Mouse (Mus musculus) CH12.LX (cell line): Measurements from ENCODE around the gene Spata20. TPM values are rescaled to one million over a fixed set of nuclear protein-coding genes. Genes with fewer than 3 reads are reported as not detected.

ENCODE experiments used
- DNase-seq: peaks from one replicate; pipeline ENCODE4 v3.0.0-alpha.2; 2013; ENCODE audit errors: extremely low read depth
- H3K27ac ChIP-seq: 2 replicates; pipeline ENCODE4 v1.5.1; 2012; ENCODE audit warnings: low read depth, mild to moderate bottlenecking, control low read depth, moderate library complexity; ENCODE audit not compliant: insufficient read depth
- H3K27me3 ChIP-seq: replicated peaks from 2 replicates; pipeline ENCODE3; 2012; ENCODE audit warnings: inconsistent platforms
- H3K36me3 ChIP-seq, 2 experiments: replicated peaks in 1 of 2; 2 replicates each; pipeline versions ENCODE3 to v1.6.1; 2012; ENCODE audit warnings: inconsistent platforms in 1 of 2, low read length in 1 of 2, mild to moderate bottlenecking in 1 of 2, mixed read lengths in 1 of 2, moderate library complexity in 1 of 2; ENCODE audit not compliant: control insufficient read depth in 1 of 2, insufficient read depth in 1 of 2
- H3K4me1 ChIP-seq, 2 experiments: 2 replicates each; pipeline ENCODE4 v1.6.1; 2012; ENCODE audit warnings: inconsistent platforms in 1 of 2, moderate library complexity in 1 of 2; ENCODE audit not compliant: insufficient read depth in 2 of 2, control insufficient read depth in 1 of 2
- H3K4me2 ChIP-seq: 2 replicates; pipeline ENCODE4 v1.6.1; 2012; ENCODE audit warnings: low read depth, mild to moderate bottlenecking, control low read depth; ENCODE audit not compliant: poor library complexity, insufficient read depth, severe bottlenecking
- H3K4me3 ChIP-seq, 3 experiments: fragments of 150-350 bp in 1 of 3; sonication (generic) in 1 of 3; replicated peaks in 1 of 3; 2 replicates each; pipeline versions ENCODE3 to v1.5.1; 2011 to 2012; ENCODE audit warnings: low read depth in 2 of 3, low read length in 2 of 3, mild to moderate bottlenecking in 2 of 3, moderate library complexity in 2 of 3, control low read depth in 1 of 3, improper control_type of control experiment in 1 of 3, inconsistent platforms in 1 of 3, mixed read lengths in 1 of 3; ENCODE audit not compliant: poor library complexity in 1 of 3
- H3K79me2 ChIP-seq: replicated peaks from 2 replicates; pipeline ENCODE4 v1.6.1; 2012; ENCODE audit warnings: mild to moderate bottlenecking, moderate library complexity; ENCODE audit not compliant: control insufficient read depth, poor library complexity, insufficient read depth, severe bottlenecking; ENCODE audit errors: extremely low read depth
- H3K9ac ChIP-seq: 2 replicates; pipeline ENCODE4 v1.6.1; 2012; ENCODE audit warnings: low read depth, mild to moderate bottlenecking, control low read depth, moderate library complexity; ENCODE audit not compliant: insufficient read depth
- H3K9me3 ChIP-seq: replicated peaks from 2 replicates; pipeline ENCODE3; 2012; ENCODE audit warnings: low read length, inconsistent platforms, mixed read lengths
- E2F4 ChIP-seq: IDR thresholded peaks from 2 replicates; pipeline ENCODE4 v1.6.1; 2011; ENCODE audit warnings: low read depth, low read length, improper control_type of control experiment; ENCODE audit not compliant: insufficient replicate concordance
- EP300 ChIP-seq: IDR thresholded peaks from 2 replicates; pipeline ENCODE4 v1.6.1; 2011; ENCODE audit warnings: low read length, improper control_type of control experiment
- GABPA ChIP-seq: IDR thresholded peaks from 2 replicates; pipeline ENCODE4 v1.6.1; 2012; ENCODE audit warnings: low read depth, low read length, improper control_type of control experiment, inconsistent platforms; ENCODE audit not compliant: insufficient replicate concordance
- HCFC1 ChIP-seq: IDR thresholded peaks from 2 replicates; pipeline ENCODE4 v1.6.1; 2012; ENCODE audit warnings: low read depth, mild to moderate bottlenecking, inconsistent platforms, low read length, improper control_type of control experiment
- IRF4 ChIP-seq: IDR thresholded peaks from 2 replicates; pipeline ENCODE4 v1.6.1; 2014; ENCODE audit warnings: low read depth, mild to moderate bottlenecking, inconsistent platforms, low read length, improper control_type of control experiment
- MYC ChIP-seq: IDR thresholded peaks from 2 replicates; pipeline ENCODE4 v1.6.1; 2011; ENCODE audit warnings: low read depth, mild to moderate bottlenecking, improper control_type of control experiment, low read length
- NRF1 ChIP-seq: IDR thresholded peaks from 2 replicates; pipeline ENCODE4 v1.6.1; 2014; ENCODE audit warnings: low read depth, mild to moderate bottlenecking, inconsistent platforms, low read length, improper control_type of control experiment, moderate library complexity
- PAX5 ChIP-seq: IDR thresholded peaks from 2 replicates; pipeline ENCODE4 v1.6.1; 2012; ENCODE audit warnings: low read length, inconsistent platforms, mixed read lengths
- POLR2A ChIP-seq: IDR thresholded peaks from 2 replicates; pipeline ENCODE4 v1.6.1; 2011; ENCODE audit warnings: low read depth, mild to moderate bottlenecking, improper control_type of control experiment, low read length
- POLR2AphosphoS2 ChIP-seq: IDR thresholded peaks from 2 replicates; pipeline ENCODE4 v1.6.1; 2011; ENCODE audit warnings: low read depth, low read length, improper control_type of control experiment
- RCOR1 ChIP-seq: conservative IDR thresholded peaks from 2 replicates; pipeline ENCODE4 v1.6.1; 2012; ENCODE audit warnings: low read depth, mild to moderate bottlenecking, inconsistent platforms, low read length, improper control_type of control experiment
- TBP ChIP-seq: conservative IDR thresholded peaks from 2 replicates; pipeline ENCODE4 v1.6.1; 2011; ENCODE audit warnings: low read depth, low read length, improper control_type of control experiment
- TCF12 ChIP-seq: IDR thresholded peaks from 2 replicates; pipeline ENCODE4 v1.6.1; 2014; ENCODE audit warnings: low read depth, mild to moderate bottlenecking, inconsistent platforms, low read length, improper control_type of control experiment
- UBTF ChIP-seq: IDR thresholded peaks from 2 replicates; pipeline ENCODE4 v1.6.1; 2012; ENCODE audit warnings: low read depth, mild to moderate bottlenecking, inconsistent platforms, low read length, improper control_type of control experiment, moderate library complexity
- ZMIZ1 ChIP-seq: IDR thresholded peaks from 2 replicates; pipeline ENCODE4 v1.6.1; 2012; ENCODE audit warnings: low read depth, mild to moderate bottlenecking, inconsistent platforms, low read length, improper control_type of control experiment
- dilution Hi-C: fragments of 300-500 bp; cut with MboI; formaldehyde crosslinking; loops from 2 replicates; pipeline ENCODE4 v1.14.3; 2020; ENCODE audit warnings: low sequenced_read_pairs; ENCODE audit not compliant: extremely low pct_unique_long_range_greater_than_20kb, extremely low pct_ligation_motif_present
- in situ Hi-C: fragments of 300-500 bp; cut with MboI; formaldehyde crosslinking; loops from 3 replicates; pipeline ENCODE4 v1.14.3; 2019; ENCODE audit warnings: low sequenced_read_pairs, low pct_ligation_motif_present, low pct_unique_long_range_greater_than_20kb, mixed read lengths
- polyA plus RNA-seq: library from polyadenylated mRNA; unstranded; fragments of >175 nt; gene quantifications from 2 replicates; pipeline ENCODE4 v1.2.1, GENCODE M21; 2012; ENCODE audit warnings: low read depth; ENCODE audit not compliant: insufficient read length
- total RNA-seq, 2 experiments: library from RNA; depleted of rRNA; stranded (reverse); fragments of 300-350 nt in 1 of 2; fragments of >200 nt in 1 of 2; gene quantifications; 2 replicates each; pipeline ENCODE4 v1.2.3; 2012 to 2014

Gene Spata20
- total and polyA plus RNA-seq, 3 experiments = not detected

- no peaks in the 10 kb centered on the region for H3K79me2 ChIP-seq
- H3K9me3 ChIP-seq = no peaks in the 10 kb centered on the region
- dilution Hi-C loops (no loop called here), in situ Hi-C loops (no loop called here)
- H3K4me2 ChIP-seq = no peak overlapping the region
- H3K4me3 ChIP-seq = no peak overlapping the region
- H3K27ac ChIP-seq = no peak overlapping the region
- TF ChIP-seq E2F4 (no peak), RCOR1 (no peak), POLR2AphosphoS2 (no peak), NRF1 (no peak), IRF4 (no peak), HCFC1 (no peak), GABPA (no peak), EP300 (no peak), PAX5 (no peak)
- TF ChIP-seq, all 38 proteins: peak for 0
- H3K36me3 ChIP-seq = no peaks in the 10 kb centered on the region
- no peak for DNase-seq
- H3K9ac ChIP-seq = no peak overlapping the region
- H3K27me3 ChIP-seq = peaks cover 7% of the 10 kb centered on the region
- peaks cover 8 to 25% of the 10 kb centered on the region in 2 experiments; a peak in 3 of 4 replicates for H3K4me1 ChIP-seq
Measured at GRCm38 (mm10) chr11:94441122-94441521, 44.9 kb downstream of the Spata20 start.

GRCm38 (mm10) chr11:94440421-94440820, 45.6 kb downstream of the Spata20 start:
- peaks cover 4% of the 10 kb centered on the region for H3K27me3 ChIP-seq
- TF ChIP-seq POLR2A (no peak), TBP (no peak), PAX5 (no peak), RCOR1 (no peak), MYC (no peak), HCFC1 (no peak), NRF1 (no peak), ZMIZ1 (no peak), UBTF (no peak), TCF12 (no peak)
- no peak overlapping the region for H3K4me3 ChIP-seq
- no peak overlapping the region for H3K27ac ChIP-seq
- no peaks in the 10 kb centered on the region for H3K9me3 ChIP-seq
- in situ Hi-C loops = no loop called here
- no peaks in the 10 kb centered on the region for H3K79me2 ChIP-seq
- no peak overlapping the region for H3K4me2 ChIP-seq
- dilution Hi-C loops = no loop called here
- peaks cover 8 to 22% of the 10 kb centered on the region in 2 experiments; a peak in 3 of 4 replicates for H3K4me1 ChIP-seq
- H3K9ac ChIP-seq = no peak overlapping the region
- no peaks in the 10 kb centered on the region for H3K36me3 ChIP-seq
- DNase-seq = no peak
